23 mouse cellular contexts compared by ENCODE assay signal in the genomic region with DNA sequence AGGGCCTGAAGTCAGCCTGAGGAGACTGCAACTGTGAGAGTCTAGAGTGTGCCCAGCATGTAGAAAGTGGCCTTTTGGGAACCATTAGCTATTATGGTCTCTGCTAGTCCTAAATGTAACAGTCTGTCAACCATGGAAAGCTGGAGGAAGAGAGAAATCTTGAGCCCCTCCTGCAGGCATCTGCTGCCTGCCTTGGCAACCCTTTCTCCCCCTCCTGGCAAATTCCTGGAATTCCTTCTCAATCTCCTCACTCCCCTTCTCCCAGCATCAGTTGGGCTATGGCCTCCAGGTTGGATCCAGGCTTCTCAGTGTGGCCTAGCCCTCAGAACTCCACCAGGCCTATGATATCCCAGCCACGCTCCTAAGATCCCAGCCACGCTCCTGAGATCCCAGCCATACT. TPM values are rescaled to one million over a fixed set of nuclear protein-coding genes. Genes with fewer than 3 reads are reported as not detected.
DNase-seq lines count a peak whose midpoint lies in the region; ATAC-seq and TF ChIP-seq lines count a peak whose summit lies in the region.
"Had no signal": no experiment of that assay in that cellular context is flagged by ENCODE, and none has a peak within 500 bp of the region (broad histone marks: within the 10 kb centered on the region; RNA-seq: fewer than 3 reads in every experiment).

No protein-coding gene starts in this region.

- H3K27ac ChIP-seq in kidney, postnatal 0 days, result no peak overlapping the region
- H3K27ac ChIP-seq in embryonic facial prominence, embryonic 13.5 days, result peak overlapping the region; percentile 41
- peak overlapping the region; percentile 47 for H3K27ac ChIP-seq in limb, embryonic 15.5 days
- H3K27ac ChIP-seq: heart, embryonic 15.5 days; hindbrain, embryonic 12.5 days; intestine, embryonic 15.5 days; liver, embryonic 13.5 days; midbrain, embryonic 12.5 days had no signal

- H3K4me3 ChIP-seq in kidney, postnatal 0 days (replicated peaks; ENCODE audit: low read depth, low read length), result no peak overlapping the region
- H3K4me3 ChIP-seq in embryonic facial prominence, embryonic 13.5 days, result no peak overlapping the region
- no peak overlapping the region for H3K4me3 ChIP-seq in limb, embryonic 15.5 days
- H3K4me3 ChIP-seq: heart, embryonic 15.5 days; hindbrain, embryonic 12.5 days; intestine, embryonic 15.5 days; liver, embryonic 13.5 days; midbrain, embryonic 12.5 days had no signal

- no peak for TF ChIP-seq CTCF in kidney, postnatal 0 days (IDR thresholded peaks at IDR 0.05; ENCODE audit: low read depth)

- H3K9me3 ChIP-seq in kidney, postnatal 0 days (replicated peaks; ENCODE audit: low read length), result no peaks in the 10 kb centered on the region
- no peaks in the 10 kb centered on the region for H3K9me3 ChIP-seq in embryonic facial prominence, embryonic 13.5 days
- H3K9me3 ChIP-seq in limb, embryonic 15.5 days, result no peaks in the 10 kb centered on the region
- H3K9me3 ChIP-seq: heart, embryonic 15.5 days; hindbrain, embryonic 12.5 days; intestine, embryonic 15.5 days; liver, embryonic 13.5 days; midbrain, embryonic 12.5 days had no signal

- DNase-seq in kidney, postnatal 0 days (ENCODE audit: low spot score), result peak; percentile 52
- no peak for DNase-seq in kidney, adult 18-20 months
- peak; percentile 28 for DNase-seq in R1 (ENCODE audit: low read depth, low spot score)
- DNase-seq in frontal cortex, postnatal 14 days (ENCODE audit: low spot score in 2 of 2), result no peak
- DNase-seq: cerebellum, adult 9-11 months; kidney, postnatal 10 days; liver, embryonic 13.5 days; lung, postnatal 10 days; right cerebral cortex, postnatal 14 days; thymus, postnatal 36 days had no signal

- 82% methylated on average over 2 of the region's 2 CpGs for WGBS in kidney, postnatal 0 days
- 74% methylated on average over 2 of the region's 2 CpGs for WGBS in embryonic facial prominence, embryonic 13.5 days
- WGBS in limb, embryonic 15.5 days, result 60% methylated on average over 2 of the region's 2 CpGs

- no peaks in the 10 kb centered on the region for H3K36me3 ChIP-seq in kidney, postnatal 0 days (ENCODE audit: insufficient read depth, low read length)
- H3K36me3 ChIP-seq in embryonic facial prominence, embryonic 13.5 days, result no peaks in the 10 kb centered on the region
- no peaks in the 10 kb centered on the region for H3K36me3 ChIP-seq in limb, embryonic 15.5 days
- H3K36me3 ChIP-seq: G1E; heart, embryonic 15.5 days; hindbrain, embryonic 12.5 days; intestine, embryonic 15.5 days; liver, embryonic 13.5 days; midbrain, embryonic 12.5 days had no signal

- ATAC-seq in kidney, postnatal 0 days (replicated peaks; ENCODE audit: low FRiP score, low read depth), result no peak
- ATAC-seq in embryonic facial prominence, embryonic 13.5 days (ENCODE audit: insufficient number of reproducible peaks, insufficient read depth, low FRiP score, low TSS enrichment, low read depth), result no peak
- ATAC-seq in limb, embryonic 15.5 days (ENCODE audit: insufficient number of reproducible peaks, low FRiP score, low TSS enrichment, low read depth), result no peak
- ATAC-seq in frontal cortex, adult (ENCODE audit: low TSS enrichment), result no peak
- ATAC-seq in megakaryocyte, adult 5-6 weeks (ENCODE audit: poor library complexity, severe bottlenecking), result no peak
- ATAC-seq: intestine, embryonic 15.5 days had no signal

- peaks cover 5% of the 10 kb centered on the region; the same call in 1 of the 2 replicates for H3K4me1 ChIP-seq in kidney, postnatal 0 days (replicated peaks; ENCODE audit: insufficient read depth, low read length)
- H3K4me1 ChIP-seq in embryonic facial prominence, embryonic 13.5 days, result peaks cover 31% of the 10 kb centered on the region
- peaks cover 26% of the 10 kb centered on the region for H3K4me1 ChIP-seq in limb, embryonic 15.5 days
- H3K4me1 ChIP-seq: liver, embryonic 13.5 days; midbrain, embryonic 12.5 days had no signal

- H3K4me2 ChIP-seq in kidney, postnatal 0 days (ENCODE audit: low read length), result no peak overlapping the region
- H3K4me2 ChIP-seq in embryonic facial prominence, embryonic 13.5 days, result no peak overlapping the region
- H3K4me2 ChIP-seq in limb, embryonic 15.5 days, result no peak overlapping the region
- H3K4me2 ChIP-seq: heart, embryonic 15.5 days; hindbrain, embryonic 12.5 days; intestine, embryonic 15.5 days; liver, embryonic 13.5 days; midbrain, embryonic 12.5 days had no signal

- H3K27me3 ChIP-seq in kidney, postnatal 0 days (ENCODE audit: insufficient read depth, low read length), result no peaks in the 10 kb centered on the region
- H3K27me3 ChIP-seq in embryonic facial prominence, embryonic 13.5 days, result no peaks in the 10 kb centered on the region
- H3K27me3 ChIP-seq in limb, embryonic 15.5 days, result no peaks in the 10 kb centered on the region
- H3K27me3 ChIP-seq: hindbrain, embryonic 12.5 days; intestine, embryonic 15.5 days; liver, embryonic 13.5 days; midbrain, embryonic 12.5 days had no signal

- no peak overlapping the region for H3K9ac ChIP-seq in kidney, postnatal 0 days (ENCODE audit: low read depth, low read length)
- H3K9ac ChIP-seq in embryonic facial prominence, embryonic 13.5 days, result no peak overlapping the region
- no peak overlapping the region for H3K9ac ChIP-seq in limb, embryonic 15.5 days
- H3K9ac ChIP-seq: heart, embryonic 15.5 days; hindbrain, embryonic 12.5 days; intestine, embryonic 15.5 days; liver, embryonic 13.5 days; midbrain, embryonic 12.5 days had no signal

RNA-seq across cellular contexts. Expression of gene Prss38, which starts 25.1 kb away (rescaled TPM):
- not detected in 2 replicates for polyA plus RNA-seq in kidney, postnatal 0 days (2015; fragmentation: Nextera tagmentation; extraction: Ambion mirVana)
- not detected in 2 replicates for polyA plus RNA-seq in embryonic facial prominence, embryonic 13.5 days (2015; fragmentation: Nextera tagmentation; extraction: Ambion mirVana)
- 0.12 TPM in 1 of 2 replicates, not detected in the other for polyA plus RNA-seq in limb, embryonic 15.5 days (2015; fragmentation: Nextera tagmentation; extraction: Ambion mirVana)
- total RNA-seq in megakaryocyte, adult 5-6 weeks (2015), result not detected in 2 replicates
- total RNA-seq in megakaryocyte, adult 5-6 weeks (2017), result not detected in 2 replicates
- total RNA-seq: adrenal gland, postnatal 4 days; layer of hippocampus, postnatal 10 days; left cerebral cortex, postnatal 10 days had no signal
- polyA plus RNA-seq: G1E; gonadal fat pad, adult 2 months; heart, embryonic 15.5 days; hindbrain, embryonic 12.5 days; intestine, embryonic 15.5 days; liver, embryonic 13.5 days had no signal

RNA-seq across cellular contexts. Expression of gene Wnt9a, which starts 43.6 kb away (rescaled TPM):
- polyA plus RNA-seq in kidney, postnatal 0 days (2015; fragmentation: Nextera tagmentation; extraction: Ambion mirVana), result 1.0 and 1.1 TPM in 2 replicates
- 6.9 and 7.3 TPM in 2 replicates for polyA plus RNA-seq in embryonic facial prominence, embryonic 13.5 days (2015; fragmentation: Nextera tagmentation; extraction: Ambion mirVana)
- polyA plus RNA-seq in limb, embryonic 15.5 days (2015; fragmentation: Nextera tagmentation; extraction: Ambion mirVana), result 12.1 and 14.0 TPM in 2 replicates
- not detected in 2 replicates for total RNA-seq in megakaryocyte, adult 5-6 weeks (2015)
- total RNA-seq in megakaryocyte, adult 5-6 weeks (2017), result not detected in 2 replicates
- polyA plus RNA-seq: G1E had no signal

RNA-seq across cellular contexts. Expression of gene Wnt3a, which starts 59.8 kb away (rescaled TPM):
- not detected in 2 replicates for polyA plus RNA-seq in kidney, postnatal 0 days (2015; fragmentation: Nextera tagmentation; extraction: Ambion mirVana)
- 3.7 and 4.0 TPM in 2 replicates for polyA plus RNA-seq in embryonic facial prominence, embryonic 13.5 days (2015; fragmentation: Nextera tagmentation; extraction: Ambion mirVana)
- polyA plus RNA-seq in limb, embryonic 15.5 days (2015; fragmentation: Nextera tagmentation; extraction: Ambion mirVana), result 3.8 and 3.9 TPM in 2 replicates
- total RNA-seq in megakaryocyte, adult 5-6 weeks (2015), result not detected in 2 replicates
- total RNA-seq in megakaryocyte, adult 5-6 weeks (2017), result not detected in 2 replicates
- total RNA-seq: adrenal gland, postnatal 4 days; G1E; layer of hippocampus, postnatal 10 days; left cerebral cortex, postnatal 10 days had no signal
- polyA plus RNA-seq: G1E; heart, embryonic 15.5 days; intestine, embryonic 15.5 days; liver, embryonic 13.5 days had no signal

Comparison
In these comparisons a context has a peak if more than half of its experiments do, and no peak if none do; other contexts are left out.
1. DNase-seq: peak in kidney, postnatal 0 days (single experiment) and R1 (single experiment); none in kidney, adult 18-20 months (single experiment) and frontal cortex, postnatal 14 days (0 of 2).